Mouse (Mus musculus): Measurements from ENCODE around the gene Gm436.

Gene Gm436

DNA sequence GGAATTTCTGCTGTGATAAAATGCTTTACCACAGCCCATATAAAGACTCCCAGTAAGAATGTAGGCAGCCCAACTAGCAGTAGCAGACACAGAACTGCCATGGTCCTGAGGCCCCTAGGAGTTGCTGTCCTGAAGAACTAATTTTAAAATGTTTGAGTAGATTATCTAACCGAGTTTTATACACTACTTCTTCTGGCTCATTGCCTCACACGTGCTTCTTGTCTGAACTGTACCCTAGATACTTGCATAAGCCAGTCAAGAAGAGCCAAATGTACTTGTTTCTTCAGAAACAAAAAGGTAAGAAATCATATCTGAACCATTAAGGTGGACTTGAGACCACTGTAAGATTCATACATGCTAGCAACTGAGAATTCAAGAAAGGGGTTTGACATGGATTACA is at the start of gene Gm436:
Gene Gm436, minus strand, starts transcription at position 101 of the 400 bp plus-strand sequence.
- Histone ChIP-seq H3K4me1 (replicated peaks; ENCODE audit: low read depth, low read length) (no peaks in the 10 kb centered on the region), H3K36me3 (ENCODE audit: insufficient read depth, low read length) (no peaks in the 10 kb centered on the region), H3K4me3 (replicated peaks; ENCODE audit: low read length) (no peak within 1 kb of the TSS), H3K27me3 (ENCODE audit: insufficient read depth, low read length) (no peaks in the 10 kb centered on the region), H3K9me3 (ENCODE audit: low read length) (peaks cover 7% of the 10 kb centered on the region)
- no peak for TF ChIP-seq POU5F1 (IDR thresholded peaks at IDR 0.05; ENCODE audit: borderline replicate concordance, low read length)
- no peak for TF ChIP-seq NANOG (IDR thresholded peaks at IDR 0.05; ENCODE audit: borderline replicate concordance, low read length)
- TF ChIP-seq CTCF (conservative IDR thresholded peaks at IDR 0.05; ENCODE audit: low read length) = no peak

GRCm38 (mm10) chr4:144721304-144721703 is 35.1 kb upstream of the Gm436 start, which contains the start of gene Gm13178:
Gene Gm13178 (minus strand): TSS chr4:144721404.
- Histone ChIP-seq H3K9me3 (ENCODE audit: low read length) (no peaks in the 10 kb centered on the region), H3K36me3 (ENCODE audit: insufficient read depth, low read length) (no peaks in the 10 kb centered on the region), H3K4me1 (replicated peaks; ENCODE audit: low read depth, low read length) (no peaks in the 10 kb centered on the region), H3K27me3 (ENCODE audit: insufficient read depth, low read length) (no peaks in the 10 kb centered on the region), H3K4me3 (replicated peaks; ENCODE audit: low read length) (no peak within 1 kb of the TSS)
- no peak for TF ChIP-seq NANOG (IDR thresholded peaks at IDR 0.05; ENCODE audit: borderline replicate concordance, low read length)
- TF ChIP-seq CTCF (conservative IDR thresholded peaks at IDR 0.05; ENCODE audit: low read length) = no peak
- no peak for TF ChIP-seq POU5F1 (IDR thresholded peaks at IDR 0.05; ENCODE audit: borderline replicate concordance, low read length)

GRCm38 (mm10) chr4:144719691-144720090 is 33.5 kb upstream of the Gm436 start:
- Histone ChIP-seq H3K27me3 (ENCODE audit: insufficient read depth, low read length) (no peaks in the 10 kb centered on the region), H3K36me3 (ENCODE audit: insufficient read depth, low read length) (no peaks in the 10 kb centered on the region), H3K9me3 (ENCODE audit: low read length) (no peaks in the 10 kb centered on the region), H3K4me1 (replicated peaks; ENCODE audit: low read depth, low read length) (no peaks in the 10 kb centered on the region), H3K4me3 (replicated peaks; ENCODE audit: low read length) (no peak overlapping the region)
- TF ChIP-seq CTCF (conservative IDR thresholded peaks at IDR 0.05; ENCODE audit: low read length) = no peak
- no peak for TF ChIP-seq NANOG (IDR thresholded peaks at IDR 0.05; ENCODE audit: borderline replicate concordance, low read length)
- no peak for TF ChIP-seq POU5F1 (IDR thresholded peaks at IDR 0.05; ENCODE audit: borderline replicate concordance, low read length)

GRCm38 (mm10) chr4:144718288-144718687 is 32.1 kb upstream of the Gm436 start:
- Histone ChIP-seq H3K9me3 (ENCODE audit: low read length) (no peaks in the 10 kb centered on the region), H3K4me3 (replicated peaks; ENCODE audit: low read length) (no peak overlapping the region), H3K36me3 (ENCODE audit: insufficient read depth, low read length) (no peaks in the 10 kb centered on the region), H3K4me1 (replicated peaks; ENCODE audit: low read depth, low read length) (no peaks in the 10 kb centered on the region), H3K27me3 (ENCODE audit: insufficient read depth, low read length) (no peaks in the 10 kb centered on the region)
- TF ChIP-seq NANOG (IDR thresholded peaks at IDR 0.05; ENCODE audit: borderline replicate concordance, low read length) = no peak
- TF ChIP-seq CTCF (conservative IDR thresholded peaks at IDR 0.05; ENCODE audit: low read length) = no peak
- no peak for TF ChIP-seq POU5F1 (IDR thresholded peaks at IDR 0.05; ENCODE audit: borderline replicate concordance, low read length)

DNA sequence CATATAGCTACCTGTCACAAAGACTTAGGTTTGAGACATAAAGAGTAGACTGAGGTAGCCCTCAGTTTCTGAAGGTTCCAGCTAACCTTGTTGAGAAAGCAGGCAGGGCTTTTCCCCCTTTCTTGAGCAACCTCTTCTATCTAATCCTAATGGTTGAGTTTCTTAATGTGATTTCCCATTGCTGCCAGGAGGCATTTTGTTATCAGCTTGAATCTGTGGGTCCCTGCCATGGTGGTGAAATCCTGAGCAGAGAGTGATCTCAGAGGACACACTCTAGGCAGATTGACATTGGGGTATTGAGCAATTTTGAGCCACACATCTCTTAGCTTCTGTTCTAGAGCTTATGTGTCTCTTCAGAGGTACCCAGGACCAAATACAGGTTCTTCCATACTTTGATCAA is 47.9 kb downstream of the Gm436 start:
- Histone ChIP-seq H3K4me3 (replicated peaks; ENCODE audit: low read length) (no peak overlapping the region), H3K27me3 (ENCODE audit: insufficient read depth, low read length) (no peaks in the 10 kb centered on the region), H3K9me3 (ENCODE audit: low read length) (no peaks in the 10 kb centered on the region), H3K36me3 (ENCODE audit: insufficient read depth, low read length) (no peaks in the 10 kb centered on the region), H3K4me1 (replicated peaks; ENCODE audit: low read depth, low read length) (no peaks in the 10 kb centered on the region)
- TF ChIP-seq NANOG (IDR thresholded peaks at IDR 0.05; ENCODE audit: borderline replicate concordance, low read length) (no peak), POU5F1 (IDR thresholded peaks at IDR 0.05; ENCODE audit: borderline replicate concordance, low read length) (no peak), CTCF (conservative IDR thresholded peaks at IDR 0.05; ENCODE audit: low read length) (no peak)

Data from E14TG2a.4 (cell line).